8 mouse cellular contexts compared by ENCODE assay signal in genomic region chr6:97179367-97179828, GRCm38 (mm10). TPM values are rescaled to one million over a fixed set of nuclear protein-coding genes. Genes with fewer than 3 reads are reported as not detected.
DNase-seq lines count a peak whose midpoint lies in the region; ATAC-seq and TF ChIP-seq lines count a peak whose summit lies in the region.

No protein-coding gene starts in this region.

- H3K36me3 ChIP-seq in kidney, adult 2 months (ENCODE audit: control insufficient read depth, insufficient read depth, low read length) = no peaks in the 10 kb centered on the region
- H3K36me3 ChIP-seq in forebrain, embryonic 13.5 days (ENCODE audit: poor library complexity, severe bottlenecking) = peaks cover 27% of the 10 kb centered on the region
- H3K36me3 ChIP-seq in liver, embryonic 11.5 days (ENCODE audit: control insufficient read depth, insufficient read depth, low read length) = no peaks in the 10 kb centered on the region; the same call in 1 of the 2 replicates
- peaks cover 18% of the 10 kb centered on the region for H3K36me3 ChIP-seq in small intestine, adult 2 months (ENCODE audit: control insufficient read depth, insufficient read depth, low read length)

- H3K4me1 ChIP-seq in kidney, adult 2 months (ENCODE audit: control insufficient read depth, insufficient read depth, low read length) = peaks cover 7% of the 10 kb centered on the region; the same call in 1 of the 2 replicates
- H3K4me1 ChIP-seq in forebrain, embryonic 13.5 days = peaks cover 19% of the 10 kb centered on the region
- peaks cover 15% of the 10 kb centered on the region for H3K4me1 ChIP-seq in liver, embryonic 11.5 days (replicated peaks; ENCODE audit: control insufficient read depth, insufficient read depth, low read length)
- no peaks in the 10 kb centered on the region for H3K4me1 ChIP-seq in small intestine, adult 2 months (ENCODE audit: control insufficient read depth, insufficient read depth, insufficient read length, low read length)

- peak overlapping the region; percentile 93 for H3K27ac ChIP-seq in kidney, adult 2 months (ENCODE audit: insufficient read depth, low read depth, low read length)
- peak overlapping the region; percentile 88 for H3K27ac ChIP-seq in forebrain, embryonic 13.5 days
- H3K27ac ChIP-seq in liver, embryonic 11.5 days (ENCODE audit: low read depth, low read length) = peak overlapping the region; percentile 87
- peak overlapping the region; percentile 77 for H3K27ac ChIP-seq in small intestine, adult 2 months (ENCODE audit: insufficient read depth, low read depth, low read length)

- no peak for TF ChIP-seq POLR2A in kidney, adult 2 months (IDR thresholded peaks at IDR 0.05; ENCODE audit: low read depth, low read length)
- no peak for TF ChIP-seq POLR2A in small intestine, adult 2 months (IDR thresholded peaks at IDR 0.05; ENCODE audit: low read depth, low read length)

- 3% methylated on average over 11 of the region's 11 CpGs for WGBS in kidney, adult 2 months
- 16% methylated on average over 11 of the region's 11 CpGs for WGBS in forebrain, embryonic 13.5 days
- WGBS in liver, embryonic 11.5 days = 14% methylated on average over 11 of the region's 11 CpGs
- 2% methylated on average over 11 of the region's 11 CpGs for WGBS in small intestine, adult 2 months

- TF ChIP-seq CTCF in kidney, adult 2 months (conservative IDR thresholded peaks at IDR 0.05; ENCODE audit: insufficient read depth, insufficient read length, low read depth, low read length) = no peak
- no peak for TF ChIP-seq CTCF in small intestine, adult 2 months (IDR thresholded peaks at IDR 0.05; ENCODE audit: extremely low read depth, insufficient read length, insufficient replicate concordance, low read depth, low read length)

- peak overlapping the region; percentile 82 for H3K4me3 ChIP-seq in kidney, adult 2 months (ENCODE audit: insufficient read depth, low read depth, low read length)
- peak overlapping the region; percentile 92 for H3K4me3 ChIP-seq in forebrain, embryonic 13.5 days
- H3K4me3 ChIP-seq in liver, embryonic 11.5 days (ENCODE audit: low read depth, low read length) = peak overlapping the region; percentile 94
- H3K4me3 ChIP-seq in small intestine, adult 2 months (ENCODE audit: low read depth, low read length) = peak overlapping the region; percentile 81

- DNase-seq in kidney, adult 2 months = no peak
- DNase-seq in kidney, adult 11 months = no peak
- peak; percentile 69 for DNase-seq in MN1 (ENCODE audit: low spot score)
- DNase-seq in liver, embryonic 11.5 days (ENCODE audit: low spot score) = no peak
- DNase-seq in urinary bladder, postnatal 10 days (ENCODE audit: low spot score) = no peak
- no peak for DNase-seq in urinary bladder, adult 2 months (ENCODE audit: low spot score)

- H3K9me3 ChIP-seq in forebrain, embryonic 13.5 days (replicated peaks) = no peaks in the 10 kb centered on the region
- no peaks in the 10 kb centered on the region for H3K9me3 ChIP-seq in liver, embryonic 11.5 days (ENCODE audit: control insufficient read depth, low read length)

- peak; percentile 59 for ATAC-seq in forebrain, embryonic 13.5 days
- peak; percentile 48 for ATAC-seq in liver, embryonic 11.5 days (replicated peaks; ENCODE audit: low FRiP score)

- H3K27me3 ChIP-seq in kidney, adult 2 months (replicated peaks; ENCODE audit: control insufficient read depth, insufficient read depth, low read length) = no peaks in the 10 kb centered on the region
- no peaks in the 10 kb centered on the region for H3K27me3 ChIP-seq in forebrain, embryonic 13.5 days
- no peaks in the 10 kb centered on the region for H3K27me3 ChIP-seq in liver, embryonic 11.5 days (replicated peaks; ENCODE audit: control insufficient read depth, insufficient read depth, low read length)
- no peaks in the 10 kb centered on the region for H3K27me3 ChIP-seq in small intestine, adult 2 months (ENCODE audit: control insufficient read depth, insufficient read depth, low read length)

- peak overlapping the region; percentile 63 for H3K4me2 ChIP-seq in forebrain, embryonic 13.5 days
- H3K4me2 ChIP-seq in liver, embryonic 11.5 days = peak overlapping the region; percentile 86

- H3K9ac ChIP-seq in forebrain, embryonic 13.5 days = peak overlapping the region; percentile 95
- H3K9ac ChIP-seq in liver, embryonic 11.5 days (ENCODE audit: low read depth, low read length) = peak overlapping the region; percentile 98

RNA-seq across cellular contexts. Expression of gene Tmf1, which starts 0.5 kb away (rescaled TPM):
- polyA plus RNA-seq in kidney, adult 2 months (2012; rRNA removed) = 3.2 and 4.1 TPM in 2 replicates
- polyA plus RNA-seq in forebrain, embryonic 13.5 days (2015; fragmentation: Nextera tagmentation; extraction: Ambion mirVana) = 41.0 and 43.1 TPM in 2 replicates
- polyA plus RNA-seq in liver, embryonic 11.5 days (2014; fragmentation: Nextera tagmentation; extraction: Ambion mirVana) = 21.1 and 21.8 TPM in 2 replicates
- 1.2 and 2.3 TPM in 2 replicates for polyA plus RNA-seq in small intestine, adult 2 months (2012; rRNA removed)
- 4.2 and 8.2 TPM in 2 replicates for polyA plus RNA-seq in urinary bladder, adult 2 months (2012; rRNA removed)

RNA-seq across cellular contexts. Expression of gene Uba3, which starts 26.0 kb away (rescaled TPM):
- 11.0 and 16.6 TPM in 2 replicates for polyA plus RNA-seq in kidney, adult 2 months (2012; rRNA removed)
- polyA plus RNA-seq in forebrain, embryonic 13.5 days (2015; fragmentation: Nextera tagmentation; extraction: Ambion mirVana) = 97.9 and 99.9 TPM in 2 replicates
- polyA plus RNA-seq in liver, embryonic 11.5 days (2014; fragmentation: Nextera tagmentation; extraction: Ambion mirVana) = 60.5 and 65.3 TPM in 2 replicates
- polyA plus RNA-seq in small intestine, adult 2 months (2012; rRNA removed) = 2.4 and 4.1 TPM in 2 replicates
- polyA plus RNA-seq in urinary bladder, adult 2 months (2012; rRNA removed) = 41.8 and 52.7 TPM in 2 replicates

RNA-seq across cellular contexts. Expression of gene Eogt, which starts 30.4 kb away (rescaled TPM):
- 12.8 and 13.9 TPM in 2 replicates for polyA plus RNA-seq in kidney, adult 2 months (2012; rRNA removed)
- polyA plus RNA-seq in forebrain, embryonic 13.5 days (2015; fragmentation: Nextera tagmentation; extraction: Ambion mirVana) = 5.6 and 7.2 TPM in 2 replicates
- polyA plus RNA-seq in liver, embryonic 11.5 days (2014; fragmentation: Nextera tagmentation; extraction: Ambion mirVana) = 4.9 and 5.6 TPM in 2 replicates
- 2.3 and 4.8 TPM in 2 replicates for polyA plus RNA-seq in small intestine, adult 2 months (2012; rRNA removed)
- polyA plus RNA-seq in urinary bladder, adult 2 months (2012; rRNA removed) = 23.8 and 27.2 TPM in 2 replicates

RNA-seq across cellular contexts. Expression of gene Arl6ip5, which starts 31.1 kb away (rescaled TPM):
- 57.0 and 66.0 TPM in 2 replicates for polyA plus RNA-seq in kidney, adult 2 months (2012; rRNA removed)
- polyA plus RNA-seq in forebrain, embryonic 13.5 days (2015; fragmentation: Nextera tagmentation; extraction: Ambion mirVana) = 81.1 and 83.9 TPM in 2 replicates
- 36.4 and 38.6 TPM in 2 replicates for polyA plus RNA-seq in liver, embryonic 11.5 days (2014; fragmentation: Nextera tagmentation; extraction: Ambion mirVana)
- polyA plus RNA-seq in small intestine, adult 2 months (2012; rRNA removed) = 14.3 and 22.8 TPM in 2 replicates
- polyA plus RNA-seq in urinary bladder, adult 2 months (2012; rRNA removed) = 159 and 162 TPM in 2 replicates
